Mouse (Mus musculus) small intestine, adult 2 months (tissue): ENCODE results near the gene Grip2.

Experiments used
- CTCF ChIP-seq: fragments of 200-500 bp; IDR thresholded peaks from 2 replicates; pipeline ENCODE4 v1.5.1; 2012; ENCODE audit warnings: low read depth, mild to moderate bottlenecking, control low read depth, inconsistent platforms, low read length, moderate library complexity, mixed read lengths; ENCODE audit not compliant: insufficient replicate concordance, insufficient read length; ENCODE audit errors: extremely low read depth
- POLR2A ChIP-seq: fragments of 200-500 bp; IDR thresholded peaks from 2 replicates; pipeline ENCODE4 v1.6.1; 2012; ENCODE audit warnings: low read depth, mild to moderate bottlenecking, control low read depth, inconsistent platforms, low read length, moderate library complexity

DNA sequence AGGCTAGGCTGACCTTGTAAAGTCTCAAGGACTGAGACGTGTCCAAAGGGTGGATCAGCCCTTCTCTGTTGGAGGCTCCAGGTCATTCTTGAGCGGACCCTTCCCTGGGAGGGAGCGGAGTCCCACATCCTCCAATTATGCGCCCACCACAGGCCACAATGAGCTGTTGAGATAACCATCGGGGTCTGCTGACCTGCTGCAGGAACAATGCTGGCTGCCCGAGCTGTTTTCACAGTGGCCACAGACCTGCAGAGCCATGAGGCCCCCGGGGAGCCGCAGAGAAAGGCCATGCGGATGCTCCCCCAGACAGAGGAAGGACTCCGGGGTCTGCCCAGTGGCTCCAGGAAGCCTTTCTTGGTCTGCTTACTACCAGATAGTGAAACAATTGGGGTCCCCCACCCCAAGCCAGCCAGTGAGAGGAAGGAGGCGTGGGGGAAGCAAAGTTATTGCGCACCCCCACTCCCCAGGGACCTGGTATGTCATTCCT, 105.8 kb downstream of the Grip2 start:
- TF ChIP-seq POLR2A (no peak), CTCF (no peak)
